Mouse (Mus musculus) testis, postnatal 10 days (tissue): Measurements from ENCODE around the gene Igsf11.

Experiments
- DNase-seq: peaks from one replicate; pipeline ENCODE4 v3.0.0; 2021; ENCODE audit warnings: low spot score

The Igsf11 gene

DNA sequence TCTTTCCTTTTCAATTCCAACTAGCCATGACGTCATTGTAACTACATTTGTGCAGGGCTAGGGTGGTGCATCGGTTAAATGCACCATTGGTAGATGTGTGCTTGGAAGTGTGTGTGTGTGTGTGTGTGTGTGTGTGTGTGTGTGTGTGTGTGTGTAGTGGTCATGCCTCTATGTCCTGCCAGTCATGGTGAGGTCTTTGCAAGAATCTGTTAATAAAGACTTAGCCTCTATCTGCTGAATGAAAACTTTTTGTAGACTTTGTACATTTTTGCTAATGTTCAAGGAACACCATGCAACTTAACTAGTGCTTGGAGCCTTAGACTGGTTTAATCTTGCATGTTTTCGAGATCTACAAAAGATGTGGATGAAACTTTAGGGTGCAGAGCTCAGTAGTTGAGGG lies 48.3 kb downstream of the Igsf11 start:
- no peak for DNase-seq

DNA sequence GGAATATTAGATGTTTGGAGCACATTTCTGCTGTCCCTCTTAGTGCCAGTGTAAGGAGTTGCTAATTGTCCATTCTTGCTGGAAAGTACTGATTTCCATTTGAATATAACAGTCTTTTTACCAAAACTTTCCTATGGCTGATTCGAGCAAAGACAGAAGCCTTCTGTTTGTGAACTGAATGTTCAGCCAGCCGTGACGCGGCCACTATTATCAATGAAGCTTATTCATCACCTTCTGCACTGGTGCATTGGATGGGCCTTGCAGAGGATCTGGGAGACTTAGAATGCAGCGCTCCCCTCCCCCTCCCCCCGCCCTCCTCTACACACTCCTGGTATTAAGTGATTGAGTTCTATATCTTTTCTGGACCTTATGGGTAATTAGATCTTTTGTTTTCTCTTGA lies 48.8 kb downstream of the Igsf11 start:
- no peak for DNase-seq

DNA sequence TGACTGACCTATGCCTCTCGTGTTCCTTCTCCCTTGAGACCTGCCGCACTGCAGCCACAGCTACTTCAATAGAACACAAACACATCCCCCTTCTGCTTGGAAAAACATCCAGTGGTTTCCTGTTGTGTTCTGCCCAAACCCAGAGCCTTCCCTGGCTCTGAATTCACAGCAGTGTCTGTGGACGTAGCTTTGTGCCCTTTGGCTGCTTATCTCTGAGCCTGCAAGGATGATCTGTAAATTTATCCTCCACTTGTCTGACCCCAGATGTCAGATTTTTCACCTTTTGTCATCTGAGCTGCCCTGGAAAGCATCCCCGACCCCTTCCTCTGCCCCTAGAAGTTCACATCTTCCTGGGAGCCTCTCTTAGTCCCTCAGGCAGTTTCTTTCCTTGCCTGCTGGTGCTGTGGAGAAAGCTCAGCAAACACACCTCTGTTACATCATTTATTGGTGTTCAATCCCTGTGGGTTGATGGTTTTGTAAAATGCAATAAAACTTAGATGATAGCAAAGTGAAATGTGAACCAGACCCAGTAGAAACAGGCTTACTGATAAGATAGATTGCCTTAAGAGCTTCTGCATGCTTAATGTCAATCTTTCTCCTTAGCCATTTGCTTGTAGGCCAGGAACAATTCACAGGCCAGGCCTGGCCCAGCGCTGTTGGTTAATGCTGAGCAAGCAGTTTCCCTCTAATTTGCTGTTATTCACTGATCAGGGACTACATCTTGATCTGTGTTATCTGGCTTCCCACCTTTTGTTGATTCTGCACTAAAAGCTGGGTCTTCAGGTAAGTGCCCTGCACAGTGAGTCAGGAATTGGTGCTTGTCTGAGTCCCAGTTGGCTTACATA lies 51.5 kb downstream of the Igsf11 start:
- no peak for DNase-seq

DNA sequence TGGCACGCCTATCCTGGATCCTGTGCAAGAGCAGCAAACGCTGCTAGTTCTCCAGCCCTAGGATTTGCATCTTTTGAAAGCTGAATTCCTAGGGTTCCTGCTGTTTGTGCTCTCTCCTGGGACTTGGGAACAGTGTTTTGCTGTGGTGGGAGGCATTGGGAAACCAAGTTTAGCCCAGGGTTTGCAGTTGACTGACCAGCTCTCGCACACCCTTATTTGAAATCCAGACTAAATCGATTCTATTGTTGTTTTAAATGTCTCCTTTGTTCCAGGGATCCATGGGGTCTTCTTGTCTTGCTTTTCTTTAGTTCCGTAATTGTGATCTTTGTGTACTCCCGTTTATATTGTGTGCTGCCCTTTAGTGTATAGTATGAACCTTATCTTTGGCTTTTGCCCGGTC lies 52.6 kb downstream of the Igsf11 start:
- no peak for DNase-seq

DNA sequence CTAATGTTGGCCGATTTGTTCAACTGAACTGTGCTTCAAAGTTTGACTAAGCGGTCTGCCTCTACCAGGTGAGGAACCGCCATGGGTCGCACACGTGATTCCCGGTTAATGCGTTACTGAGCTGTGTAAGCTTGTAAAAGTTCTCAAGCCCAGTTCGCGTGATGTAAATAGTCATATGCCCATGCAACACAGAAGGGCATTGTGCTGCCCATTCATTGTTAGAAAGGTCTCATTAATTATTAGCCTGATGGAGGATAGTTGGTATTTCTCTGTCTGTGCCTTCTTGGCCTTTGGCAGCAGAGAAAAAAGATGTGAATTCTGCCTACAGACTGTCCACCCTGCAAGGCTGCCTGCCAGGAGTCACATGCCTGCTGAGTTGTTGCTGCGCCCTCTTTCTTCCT lies 53.1 kb downstream of the Igsf11 start:
- no peak for DNase-seq

DNA sequence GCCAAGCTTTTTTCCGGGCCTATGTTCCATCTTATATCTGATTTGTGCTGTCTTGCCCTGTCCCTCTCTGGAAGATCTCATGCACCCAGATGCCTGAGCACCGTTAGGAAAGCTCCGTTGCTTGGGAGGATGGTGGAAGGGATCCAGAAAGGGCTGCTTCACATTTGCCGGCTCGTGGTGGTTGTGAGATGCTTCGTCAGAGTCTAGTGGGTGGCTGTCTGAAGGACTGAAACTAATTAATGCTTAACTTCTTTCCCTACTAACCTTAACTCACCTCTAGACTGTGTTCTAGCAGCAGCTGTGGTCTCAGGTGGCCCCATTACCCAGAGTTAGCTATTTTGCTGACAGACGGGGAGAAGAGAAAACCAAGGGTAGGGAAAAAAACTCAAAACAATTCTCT lies 54.0 kb downstream of the Igsf11 start:
- no peak for DNase-seq

DNA sequence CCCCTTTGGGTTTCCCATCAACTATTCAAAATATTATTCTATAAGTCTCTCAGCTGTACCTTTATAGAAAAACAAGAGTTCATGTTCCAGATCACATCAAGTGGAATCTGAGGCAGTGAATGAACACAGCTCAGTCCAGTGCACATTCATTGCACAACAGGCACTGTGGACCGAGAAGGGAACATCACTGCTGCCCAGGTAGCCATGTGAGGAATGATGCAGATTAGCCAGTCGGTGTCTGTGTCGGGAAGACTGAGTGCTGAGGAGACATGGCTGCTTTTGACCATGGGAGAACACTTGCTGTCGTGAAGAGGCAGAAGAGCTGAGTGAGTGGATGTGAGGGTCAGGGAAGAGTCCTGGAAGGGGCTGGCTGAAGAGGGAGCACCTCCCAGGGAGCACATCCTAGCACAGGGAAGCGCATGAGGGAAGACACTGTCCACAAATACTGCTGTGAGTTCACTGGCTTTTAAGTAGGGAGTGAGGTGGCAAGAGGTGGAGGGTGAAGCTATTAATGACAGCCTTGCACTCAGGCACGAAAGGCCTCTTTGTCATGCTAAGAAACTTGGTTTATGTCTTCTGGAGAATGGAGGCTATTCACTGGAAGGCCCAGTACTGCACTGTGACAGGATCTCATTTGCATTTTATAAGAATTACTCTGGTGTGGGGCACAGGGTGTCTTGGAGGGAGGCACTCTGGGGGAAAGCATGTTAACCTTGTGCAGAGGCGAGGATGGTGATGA lies 54.8 kb downstream of the Igsf11 start:
- no peak for DNase-seq

DNA sequence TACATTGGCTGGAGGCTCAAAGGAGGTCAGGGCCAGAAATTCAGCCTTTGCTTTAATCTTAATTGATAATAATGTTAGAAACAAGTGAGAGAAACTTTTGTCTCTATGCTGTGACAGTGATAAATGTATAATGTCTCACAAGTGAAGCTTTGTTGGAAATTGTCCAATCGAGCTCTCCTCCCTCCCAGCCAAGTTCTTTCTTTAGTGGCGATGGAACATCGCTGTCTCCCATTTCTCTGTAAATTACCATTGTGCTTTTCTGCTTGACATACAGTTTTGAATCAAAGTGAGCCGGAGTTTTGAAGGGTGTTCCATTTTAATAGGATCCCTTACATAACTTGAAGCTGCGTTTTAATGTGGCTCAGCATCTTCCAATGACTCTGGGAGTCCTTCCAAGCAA lies 56.0 kb downstream of the Igsf11 start:
- DNase-seq = no peak

DNA sequence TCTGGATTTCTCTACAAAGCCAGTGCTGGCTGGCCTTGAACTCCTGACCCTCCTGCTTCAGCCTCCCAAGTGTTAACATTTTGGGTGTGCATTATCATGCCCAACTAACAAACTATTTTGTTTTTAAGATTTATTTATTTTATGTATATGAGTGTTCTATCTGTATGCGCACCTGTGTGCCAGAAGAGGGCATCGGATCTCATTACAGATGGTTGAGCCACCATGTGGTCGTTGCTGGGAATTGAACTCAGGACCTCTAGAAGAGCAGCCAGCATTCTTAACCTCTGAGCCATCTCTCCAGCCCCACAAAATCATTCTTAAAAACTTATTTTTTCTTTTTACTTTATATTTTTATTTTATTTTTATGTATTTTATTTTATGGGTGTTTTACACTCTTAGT lies 60.4 kb downstream of the Igsf11 start:
- DNase-seq = no peak

DNA sequence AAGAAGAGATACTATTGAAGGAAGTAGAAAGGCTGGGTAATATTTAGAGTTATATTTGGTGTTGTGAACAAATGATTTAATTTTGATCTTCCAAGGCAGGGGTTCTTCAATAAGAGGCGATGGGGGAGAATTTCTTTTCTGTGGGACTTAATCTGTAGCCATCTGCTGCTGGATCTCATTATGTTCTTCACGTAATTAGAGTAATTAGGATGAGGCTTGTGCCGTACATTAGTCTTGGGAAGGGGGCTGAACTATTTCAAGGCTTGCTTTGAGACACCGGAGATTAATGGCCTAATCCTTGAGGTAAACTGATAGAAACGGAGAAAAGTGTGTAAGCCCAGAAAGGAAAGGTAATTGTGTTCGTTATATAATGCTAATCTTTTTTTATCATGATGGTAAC lies 61.4 kb downstream of the Igsf11 start:
- no peak for DNase-seq

DNA sequence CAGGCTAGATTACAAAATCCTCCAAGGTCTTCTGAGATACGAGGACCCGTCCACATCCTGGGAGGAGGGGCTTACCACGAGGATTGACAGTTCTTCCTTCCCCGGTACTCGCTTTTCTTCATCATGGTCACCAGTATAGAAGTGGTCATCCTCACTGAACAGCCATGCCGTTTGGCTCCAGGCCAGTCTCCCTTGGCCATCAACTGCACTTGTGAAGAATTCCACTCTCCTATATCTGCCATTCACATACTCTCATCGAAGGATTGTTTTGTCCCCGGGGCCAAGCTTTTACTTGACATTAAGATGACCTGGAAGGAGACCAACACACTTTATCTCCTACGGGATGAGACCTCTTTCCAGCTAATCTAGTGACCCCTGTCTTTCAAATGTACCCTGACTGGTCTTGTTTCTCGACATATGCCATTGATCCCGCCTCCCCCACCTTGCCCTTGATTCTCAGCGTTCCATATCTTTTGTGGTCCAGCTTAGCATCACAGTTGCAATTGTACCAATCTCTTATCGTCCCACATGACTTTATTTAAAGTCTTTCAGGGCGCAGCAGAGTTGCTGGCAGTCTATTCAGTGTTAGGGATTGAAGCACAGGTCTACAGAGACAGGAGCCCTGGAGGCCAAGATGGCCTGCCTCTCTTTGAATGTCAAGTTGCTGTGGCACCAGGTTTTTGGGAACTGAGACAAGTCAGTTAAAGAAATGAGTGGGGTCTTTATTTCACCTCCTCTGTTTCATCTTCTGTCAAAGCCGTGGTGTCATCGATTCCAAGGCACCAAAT lies 62.2 kb downstream of the Igsf11 start:
- DNase-seq = no peak

DNA sequence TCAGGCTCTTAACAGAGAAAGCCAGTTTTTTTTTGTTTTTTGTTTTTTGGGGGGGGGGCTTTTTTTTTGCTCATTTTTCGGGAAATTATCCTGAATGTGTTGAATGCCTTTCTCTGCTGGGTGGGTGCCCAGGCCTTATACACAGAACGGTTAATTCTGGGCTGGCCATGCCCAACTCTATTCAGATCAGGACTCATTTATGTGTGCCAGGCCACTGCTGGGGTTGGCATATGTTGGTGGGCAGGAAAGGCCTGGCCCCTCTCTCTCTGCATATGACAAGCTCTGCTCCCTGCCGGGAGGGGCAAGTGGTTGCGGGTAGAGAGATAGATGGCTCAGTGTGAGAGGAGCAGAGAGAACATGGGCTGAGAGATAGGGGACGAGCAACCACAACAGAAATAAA lies 62.8 kb downstream of the Igsf11 start:
- DNase-seq = no peak

DNA sequence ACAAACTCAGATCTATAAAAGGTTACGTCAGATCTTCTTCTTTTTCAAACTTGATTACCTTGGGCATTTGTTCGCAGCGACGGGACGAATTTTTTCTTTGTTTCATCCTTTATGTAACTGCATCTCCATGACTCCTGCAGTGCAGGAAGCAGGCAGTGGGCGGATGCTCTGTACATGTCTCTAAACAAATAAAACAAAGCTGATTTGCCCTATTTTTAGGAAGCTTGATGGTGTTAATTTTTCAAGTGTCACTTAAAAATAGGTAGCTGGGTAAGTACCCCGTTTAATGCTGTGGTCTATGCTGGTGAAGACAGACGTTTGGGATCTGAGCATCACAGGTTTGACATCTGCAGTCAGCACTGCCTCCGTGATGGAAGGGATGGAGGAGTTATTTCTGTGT lies 66.3 kb downstream of the Igsf11 start:
- no peak for DNase-seq

DNA sequence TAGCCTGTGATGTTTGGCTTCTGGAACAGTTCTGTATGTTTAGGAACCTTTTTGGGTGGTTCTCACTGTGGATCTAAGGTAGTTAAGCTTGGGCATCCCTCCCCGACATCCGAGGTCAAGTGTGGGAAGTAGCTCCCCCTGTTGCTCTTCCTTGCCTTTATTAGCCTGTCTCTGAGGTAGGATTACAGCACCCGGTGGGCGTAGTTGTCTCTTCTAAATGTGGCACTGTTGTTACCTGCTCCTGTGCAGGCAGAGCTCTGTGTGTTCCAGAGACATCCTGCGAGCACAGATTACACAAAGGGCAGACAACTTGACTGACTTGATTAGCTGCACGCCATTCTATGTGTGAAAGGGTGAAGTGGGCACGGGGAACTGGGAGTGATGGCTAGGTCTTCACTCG lies 68.1 kb downstream of the Igsf11 start:
- no peak for DNase-seq

DNA sequence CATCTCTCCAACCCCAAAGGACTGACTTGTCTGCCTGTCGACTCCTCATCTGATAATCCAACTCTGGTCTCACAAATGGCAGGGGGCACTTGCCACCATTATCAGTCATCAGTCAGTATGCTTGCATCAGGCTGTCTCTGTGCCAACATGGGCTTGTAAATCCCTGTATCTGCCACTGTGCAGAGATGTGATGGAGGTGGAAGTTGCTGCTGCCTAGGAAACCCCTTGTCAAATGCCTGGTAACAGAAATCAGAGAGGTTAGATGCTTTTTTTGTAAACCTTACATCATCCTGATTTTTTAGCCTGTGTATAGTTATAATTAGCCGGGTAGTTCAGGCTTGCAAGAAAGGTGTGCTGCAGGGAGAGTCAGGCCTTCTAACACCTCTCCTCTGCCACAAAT lies 69.4 kb downstream of the Igsf11 start:
- no peak for DNase-seq

DNA sequence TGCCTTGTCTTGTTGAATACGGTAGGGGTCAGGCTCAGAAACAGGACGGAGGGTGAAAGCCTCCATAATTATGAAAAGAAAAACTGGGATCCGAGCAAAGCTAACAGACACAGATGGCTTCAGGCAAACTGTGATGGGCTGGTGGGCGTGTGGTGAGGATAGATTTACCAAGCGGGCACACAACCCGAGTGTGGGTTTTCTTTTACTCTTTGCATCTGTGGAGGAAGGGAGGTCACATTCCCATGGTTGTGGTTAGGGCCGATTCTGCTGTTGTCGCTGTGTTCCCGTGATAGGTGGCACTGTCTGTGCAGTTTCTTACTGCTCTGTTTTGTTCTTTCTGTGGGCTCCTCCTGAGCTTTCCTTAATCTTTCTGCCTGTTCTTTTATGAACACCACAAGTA lies 70.2 kb downstream of the Igsf11 start:
- DNase-seq = no peak

DNA sequence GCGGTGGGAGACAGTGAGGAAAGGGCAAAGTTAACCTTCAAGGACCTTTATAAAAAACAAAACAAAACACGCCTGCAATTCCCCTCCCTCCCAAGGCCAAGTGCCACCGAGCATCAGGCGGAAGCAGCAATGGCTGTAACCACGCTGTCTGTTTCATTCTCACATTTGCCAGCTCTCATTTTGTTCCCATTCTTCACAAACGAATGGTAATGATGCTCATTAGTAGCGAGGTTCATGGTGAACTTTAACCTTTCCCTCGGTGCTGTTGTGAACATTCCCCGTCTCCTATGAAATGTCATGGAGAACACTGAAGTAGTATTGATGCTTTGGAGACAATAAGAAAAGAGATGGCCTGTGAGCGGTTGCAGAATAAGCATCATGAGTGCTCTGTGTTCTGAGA lies 74.6 kb downstream of the Igsf11 start:
- DNase-seq = no peak

DNA sequence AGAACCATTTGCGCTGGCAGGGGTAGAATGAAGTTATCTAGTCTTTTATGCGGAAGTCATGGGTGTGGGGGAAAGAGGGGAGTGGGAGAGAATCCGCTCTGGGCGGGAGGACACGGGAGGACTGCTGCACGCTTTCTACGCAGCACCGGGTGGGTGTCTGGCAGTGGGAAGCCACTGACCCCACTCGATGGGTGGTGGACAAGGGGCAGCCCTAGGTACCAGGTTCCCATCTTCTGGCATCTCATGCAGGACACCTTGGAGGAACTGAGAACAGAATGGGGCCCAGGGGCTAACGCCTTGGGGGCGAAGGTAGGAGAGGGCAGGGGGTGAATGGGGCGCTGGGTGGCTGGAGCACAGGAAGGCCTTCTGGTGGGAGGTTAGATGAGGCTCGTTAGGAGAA lies 83.7 kb downstream of the Igsf11 start:
- no peak for DNase-seq

DNA sequence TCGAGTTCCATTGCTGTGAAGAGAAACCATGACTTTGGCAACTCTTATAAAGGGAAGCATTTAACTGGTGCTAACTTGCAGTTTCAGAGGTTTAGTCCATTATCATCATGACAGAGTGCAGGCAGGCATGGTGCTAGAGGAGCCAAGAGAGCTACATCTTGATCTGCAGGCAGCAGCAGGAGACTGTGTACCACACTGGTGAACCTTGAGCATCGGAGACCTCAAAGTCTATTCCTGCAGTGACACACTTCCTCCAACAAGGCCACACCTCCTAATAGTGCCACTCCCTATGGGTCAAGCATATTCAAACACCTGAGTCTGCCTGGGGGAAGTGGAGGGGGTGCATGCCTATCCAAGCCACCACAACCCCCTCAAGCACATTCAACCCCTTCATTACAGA lies 86.1 kb downstream of the Igsf11 start:
- DNase-seq = no peak

DNA sequence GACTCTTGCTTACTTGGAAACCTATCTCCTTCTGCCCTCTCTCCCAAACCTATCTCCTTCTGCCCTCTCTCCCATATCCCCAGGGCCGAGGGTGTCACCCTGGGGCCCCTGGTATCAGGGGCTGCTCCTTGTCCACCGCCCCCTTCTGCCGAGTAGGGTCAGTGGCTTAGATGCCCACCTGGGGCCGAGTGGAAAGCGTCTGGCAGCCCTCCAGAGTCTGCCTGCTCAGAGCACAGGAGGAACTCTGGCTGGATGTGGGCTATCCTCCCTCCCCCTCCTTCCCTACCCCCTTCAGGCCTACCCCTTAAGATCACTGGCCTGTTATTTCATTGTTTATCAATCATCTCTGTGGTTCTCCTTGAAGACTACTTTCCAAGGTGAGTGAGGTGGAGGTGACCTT lies 88.1 kb downstream of the Igsf11 start:
- DNase-seq = no peak

DNA sequence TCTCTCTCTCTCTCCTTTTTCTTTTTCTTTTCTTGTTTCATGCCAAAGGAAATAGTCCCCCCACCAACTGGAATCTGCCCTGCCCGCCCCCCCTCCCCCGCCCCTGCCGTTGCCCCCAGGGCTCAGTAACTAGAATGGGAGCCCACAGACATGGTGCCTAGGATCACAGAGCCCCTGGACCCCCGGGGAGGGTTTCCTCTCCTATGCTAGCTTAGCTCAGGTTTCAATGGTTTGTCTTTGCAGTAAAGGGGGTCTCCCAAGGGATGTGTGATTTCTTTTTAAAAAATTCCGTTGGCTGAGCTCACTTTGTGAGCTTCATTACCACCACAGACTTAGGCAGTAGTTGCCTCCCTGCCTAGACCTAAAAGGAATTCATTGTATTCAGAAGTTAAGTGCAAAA lies 89.6 kb downstream of the Igsf11 start:
- no peak for DNase-seq

DNA sequence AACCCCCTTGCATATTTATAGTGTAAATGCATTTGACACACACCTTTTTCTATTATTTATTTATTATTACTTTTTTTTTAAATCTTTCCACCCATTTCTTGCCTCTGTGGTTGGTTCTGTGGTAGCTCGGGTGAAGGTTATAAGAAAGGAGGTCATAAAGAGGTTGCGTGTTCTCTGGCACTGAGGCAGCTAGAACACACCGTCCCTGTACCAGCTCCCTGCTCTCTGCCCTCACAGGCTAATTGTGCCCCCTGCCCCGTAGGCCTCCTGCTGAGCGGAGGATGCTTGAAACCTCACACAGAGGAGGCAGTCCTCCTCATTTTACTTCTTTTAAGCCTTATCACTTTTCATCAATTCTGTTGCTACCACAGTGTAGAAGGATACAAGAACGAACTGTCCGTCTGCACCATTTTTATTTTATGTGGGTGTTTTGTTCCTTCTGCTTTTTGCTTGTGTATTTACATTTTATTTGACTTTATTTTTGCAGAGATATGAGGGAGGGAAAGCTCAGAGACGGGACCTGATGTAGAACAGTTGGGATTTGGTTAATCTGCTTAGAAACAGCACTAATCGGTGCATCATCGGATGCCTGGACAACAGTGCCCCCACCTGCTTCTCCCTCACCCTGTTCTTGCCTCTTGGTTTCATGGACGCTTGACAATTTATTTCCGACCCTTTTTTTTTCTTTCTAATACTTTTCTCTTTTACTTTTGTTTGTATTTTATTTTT lies 90.2 kb downstream of the Igsf11 start:
- no peak for DNase-seq
